Mouse (Mus musculus) liver, adult 2 months (tissue): ENCODE measurements at regions not wholly inside any gene's neighbourhood (a gene's known extent, or its start where the extent isn't known, plus 50 kb on each side); places are given as distances from the start of the nearest gene placed in this dataset.

Experiments
- CTCF ChIP-seq: fragments of 200-500 bp; IDR thresholded peaks from 2 replicates; pipeline ENCODE4 v1.5.1; 2011; ENCODE audit warnings: low read depth, low read length, control low read depth
- POLR2A ChIP-seq: fragments of 200-500 bp; IDR thresholded peaks from 2 replicates; pipeline ENCODE4 v1.6.1; 2011; ENCODE audit warnings: low read length, control low read depth; ENCODE audit not compliant: insufficient read depth; ENCODE audit errors: extremely low read depth

GRCm38 (mm10) chr11:27721346-27721745 is 618.3 kb downstream of the Gm6685 start:
- TF ChIP-seq POLR2A (no peak), CTCF (no peak)
